Mouse (Mus musculus) ES-E14 (cell line): ENCODE data around the gene Gm26620. TPM values are rescaled to one million over a fixed set of nuclear protein-coding genes. Genes with fewer than 3 reads are reported as not detected.

ENCODE experiments used
- DNase-seq: peaks from one replicate; pipeline ENCODE4 v3.0.0-alpha.2; 2013; ENCODE audit warnings: low read depth, low spot score
- H3K27ac ChIP-seq: 2 replicates; pipeline ENCODE4 v1.5.1; 2012; ENCODE audit warnings: low read depth, mild to moderate bottlenecking, low read length, moderate library complexity, mixed read lengths; ENCODE audit not compliant: poor library complexity, insufficient read depth, severe bottlenecking
- H3K36me3 ChIP-seq: 2 replicates; pipeline ENCODE4 v1.6.1; 2012; ENCODE audit warnings: mild to moderate bottlenecking, low read length, moderate library complexity, mixed read lengths; ENCODE audit not compliant: control insufficient read depth, poor library complexity, insufficient read depth, severe bottlenecking
- H3K4me1 ChIP-seq, 2 experiments: fragments of 150-350 bp in 1 of 2; sonication (generic) in 1 of 2; 2 replicates each; pipeline ENCODE4 v1.6.1; 2012; ENCODE audit warnings: low read length in 2 of 2, mild to moderate bottlenecking in 1 of 2, mixed read lengths in 1 of 2; ENCODE audit not compliant: control insufficient read depth in 2 of 2, insufficient read depth in 2 of 2, poor library complexity in 1 of 2
- H3K4me3 ChIP-seq, 2 experiments: fragments of 150-350 bp in 1 of 2; sonication (generic) in 1 of 2; 2 replicates each; pipeline ENCODE4 v1.5.1; 2012; ENCODE audit warnings: low read length in 2 of 2, low read depth in 1 of 2, mild to moderate bottlenecking in 1 of 2, mixed read lengths in 1 of 2; ENCODE audit not compliant: insufficient read depth in 1 of 2, poor library complexity in 1 of 2, severe bottlenecking in 1 of 2
- H3K9ac ChIP-seq: 2 replicates; pipeline ENCODE4 v1.6.1; 2012; ENCODE audit warnings: low read depth, mild to moderate bottlenecking, low read length, mixed read lengths; ENCODE audit not compliant: poor library complexity, insufficient read depth, severe bottlenecking
- H3K9me3 ChIP-seq: fragments of 150-350 bp; sonication (generic); 2 replicates; pipeline ENCODE4 v1.6.1; 2012; ENCODE audit warnings: low read depth, mild to moderate bottlenecking, low read length; ENCODE audit not compliant: control insufficient read depth, insufficient read depth
- CHD2 ChIP-seq: IDR thresholded peaks from 2 replicates; pipeline ENCODE4 v1.6.1; 2014; ENCODE audit warnings: mild to moderate bottlenecking, low read depth, low read length, inconsistent platforms
- HCFC1 ChIP-seq: IDR thresholded peaks from 2 replicates; pipeline ENCODE4 v1.6.1; 2012; ENCODE audit warnings: low read length, inconsistent platforms, borderline replicate concordance; ENCODE audit not compliant: insufficient read depth
- MAFK ChIP-seq: IDR thresholded peaks from 2 replicates; pipeline ENCODE4 v1.6.1; 2014; ENCODE audit warnings: mild to moderate bottlenecking, low read depth, low read length, inconsistent platforms; ENCODE audit not compliant: insufficient read depth
- ZC3H11A ChIP-seq: IDR thresholded peaks from 2 replicates; pipeline ENCODE4 v1.6.1; 2012; ENCODE audit warnings: low read depth, mild to moderate bottlenecking, inconsistent platforms, low read length, borderline replicate concordance
- ZNF384 ChIP-seq: IDR thresholded peaks from 2 replicates; pipeline ENCODE4 v1.6.1; 2012; ENCODE audit warnings: low read depth, low read length, inconsistent platforms
- in situ Hi-C, 2 experiments: fragments of 600-800 bp; cut with MboI; formaldehyde crosslinking; loops; one replicate each; pipeline ENCODE4 v1.15.1; 2025; ENCODE audit warnings: low sequenced_read_pairs in 2 of 2, inconsistent platforms in 1 of 2; ENCODE audit not compliant: unreplicated experiment in 2 of 2
- total RNA-seq: library from RNA; depleted of rRNA; stranded (reverse); fragments of 300-350 nt; gene quantifications from 2 replicates; pipeline ENCODE4 v1.2.3, GENCODE M21; 2012

Gm26620 gene
- total RNA-seq, 1 experiment = 2.8 TPM

- H3K4me3 ChIP-seq = no peak overlapping the region
- no peak for DNase-seq
- in situ Hi-C loops = loop anchor here (25.0 kb wide), 2 partner anchors 96 to 346 kb away; partner anchors contain the start of genes Apoa2 (in 1 of the 2), Fcer1g (in 1 of the 2) and Fcgr2b (in 1 of the 2)
- H3K27ac ChIP-seq = peak overlapping the region; percentile 72; the same call in 1 of the 2 replicates
- no peak overlapping the region for H3K9ac ChIP-seq
- peaks cover 3 to 14% of the 10 kb centered on the region in 2 experiments; a peak in 3 of 4 replicates for H3K4me1 ChIP-seq
- TF ChIP-seq MAFK = no peak
- TF ChIP-seq ZNF384 = no peak
- no peak for TF ChIP-seq HCFC1
- TF ChIP-seq CHD2 = no peak
- no peak for TF ChIP-seq ZC3H11A
- no peaks in the 10 kb centered on the region for H3K9me3 ChIP-seq
- no peaks in the 10 kb centered on the region for H3K36me3 ChIP-seq
Measured at GRCm38 (mm10) chr1:170891646-170892045, 6.8 kb downstream of the Gm26620 start.

DNA sequence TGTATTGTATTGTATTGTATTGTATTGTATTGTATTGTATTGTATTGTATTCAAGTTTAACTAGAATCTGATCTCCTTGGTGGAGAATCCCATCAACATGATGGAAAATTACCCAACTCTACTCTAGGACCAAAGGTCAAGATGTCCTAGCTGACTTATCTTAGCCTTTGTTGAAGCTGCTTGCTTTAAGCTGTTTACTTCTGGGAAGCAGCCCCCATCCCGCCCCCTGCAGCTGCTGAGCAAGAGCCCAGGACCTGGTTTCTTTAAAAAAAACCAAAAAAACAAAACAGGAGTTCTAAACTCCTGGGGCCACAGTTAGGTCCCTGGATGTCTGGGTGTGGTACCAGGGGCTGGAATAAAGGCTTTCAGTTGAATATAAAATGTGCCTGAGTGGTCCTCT lies 7.4 kb downstream of the Gm26620 start:
- Histone ChIP-seq H3K36me3 (no peaks in the 10 kb centered on the region), H3K27ac (peak overlapping the region; percentile 72; the same call in 1 of the 2 replicates), H3K9me3 (no peaks in the 10 kb centered on the region), H3K4me1 (peaks cover 3 to 17% of the 10 kb centered on the region in 2 experiments; a peak in 3 of 4 replicates), H3K4me3 (no peak overlapping the region), H3K9ac (no peak overlapping the region)
- in situ Hi-C loops = loop anchor here (25.0 kb wide), 2 partner anchors 95 to 345 kb away; partner anchors contain the start of genes Apoa2 (in 1 of the 2), Fcer1g (in 1 of the 2) and Fcgr2b (in 1 of the 2)
- no peak for DNase-seq
- TF ChIP-seq CHD2 (no peak), ZNF384 (no peak), ZC3H11A (no peak), MAFK (no peak), HCFC1 (no peak)

- Histone ChIP-seq H3K27ac (peak overlapping the region; percentile 76; the same call in 1 of the 2 replicates), H3K4me1 (peaks cover 3 to 19% of the 10 kb centered on the region in 2 experiments; a peak in 3 of 4 replicates), H3K9ac (no peak overlapping the region; the same call in 1 of the 2 replicates), H3K9me3 (no peaks in the 10 kb centered on the region), H3K36me3 (no peaks in the 10 kb centered on the region), H3K4me3 (no peak overlapping the region)
- TF ChIP-seq ZNF384 (no peak), HCFC1 (no peak), ZC3H11A (no peak), MAFK (no peak), CHD2 (no peak)
- in situ Hi-C loops = loop anchor here (5.0 to 25.0 kb wide), 3 partner anchors 92 to 342 kb away; partner anchors contain the start of genes Apoa2 (in 1 of the 2), Fcer1g (in 1 of the 2) and Fcgr2b (in 1 of the 2)
- peak; percentile 61 for DNase-seq
Measured at GRCm38 (mm10) chr1:170894603-170895602, 10.0 kb downstream of the Gm26620 start.

- in situ Hi-C loops = loop anchor here (5.0 to 25.0 kb wide), 3 partner anchors 91 to 341 kb away; partner anchors contain the start of genes Apoa2 (in 1 of the 2), Fcer1g (in 1 of the 2) and Fcgr2b (in 1 of the 2)
- Histone ChIP-seq H3K9me3 (no peaks in the 10 kb centered on the region), H3K9ac (no peak overlapping the region), H3K4me3 (no peak overlapping the region), H3K27ac (no peak overlapping the region), H3K4me1 (peaks cover 0 to 13% of the 10 kb centered on the region in 2 experiments; a peak in 2 of 4 replicates), H3K36me3 (no peaks in the 10 kb centered on the region)
- no peak for TF ChIP-seq CHD2
- TF ChIP-seq MAFK = no peak
- no peak for TF ChIP-seq ZC3H11A
- no peak for TF ChIP-seq HCFC1
- no peak for TF ChIP-seq ZNF384
- no peak for DNase-seq
Measured at GRCm38 (mm10) chr1:170896651-170897281, 11.9 kb downstream of the Gm26620 start.
